Mouse (Mus musculus): ENCODE measurements around the gene Glt8d1.

- TF ChIP-seq GATA1 (IDR thresholded peaks at IDR 0.05; ENCODE audit: low read length) (no peak), TAL1 (IDR thresholded peaks at IDR 0.05; ENCODE audit: low read length) (no peak)
Observed at GRCm38 (mm10) chr14:31000356-31000755, 844 bp upstream of the Glt8d1 start.

Data from erythroblast, embryonic 14.5 days (primary cell).